Mouse (Mus musculus): Measurements from ENCODE around the gene Gpx6.

The Gpx6 gene

GRCm38 (mm10) chr13:21311926-21312325, at the start of gene Gpx6:
TSS of gene Gpx6 (plus strand) at chr13:21312125.
- no peak for DNase-seq (ENCODE audit: low read depth, low spot score)

GRCm38 (mm10) chr13:21262787-21263461, 49.0 kb upstream of the Gpx6 start:
- DNase-seq (ENCODE audit: low read depth, low spot score), result no peak

- no peak for DNase-seq (ENCODE audit: low read depth, low spot score)
Observed at GRCm38 (mm10) chr13:21263910-21264309, 48.0 kb upstream of the Gpx6 start.

GRCm38 (mm10) chr13:21264366-21264765, 47.6 kb upstream of the Gpx6 start:
- DNase-seq (ENCODE audit: low read depth, low spot score), result no peak

- DNase-seq (ENCODE audit: low read depth, low spot score), result no peak
Observed at GRCm38 (mm10) chr13:21265736-21266135, 46.2 kb upstream of the Gpx6 start.

- no peak for DNase-seq (ENCODE audit: low read depth, low spot score)
Observed at GRCm38 (mm10) chr13:21267541-21267940, 44.4 kb upstream of the Gpx6 start.

GRCm38 (mm10) chr13:21268262-21268661, 43.7 kb upstream of the Gpx6 start:
- DNase-seq (ENCODE audit: low read depth, low spot score), result no peak

- no peak for DNase-seq (ENCODE audit: low read depth, low spot score)
Observed at GRCm38 (mm10) chr13:21275021-21275814, 36.7 kb upstream of the Gpx6 start.

- DNase-seq (ENCODE audit: low read depth, low spot score), result peak; percentile 30
Observed at GRCm38 (mm10) chr13:21275815-21276550, 35.9 kb upstream of the Gpx6 start.

GRCm38 (mm10) chr13:21276551-21276950, 35.4 kb upstream of the Gpx6 start:
- no peak for DNase-seq (ENCODE audit: low read depth, low spot score)

- DNase-seq (ENCODE audit: low read depth, low spot score), result no peak
Observed at GRCm38 (mm10) chr13:21279076-21279475, 32.8 kb upstream of the Gpx6 start.

- DNase-seq (ENCODE audit: low read depth, low spot score), result peak; percentile 72
Observed at GRCm38 (mm10) chr13:21279559-21279958, 32.4 kb upstream of the Gpx6 start.

GRCm38 (mm10) chr13:21292631-21293030, 19.3 kb upstream of the Gpx6 start, which contains the start of gene Gpx5:
TSS of gene Gpx5 (minus strand) at chr13:21292731.
- no peak for DNase-seq (ENCODE audit: low read depth, low spot score)

GRCm38 (mm10) chr13:21298557-21298956, 13.4 kb upstream of the Gpx6 start:
- no peak for DNase-seq (ENCODE audit: low read depth, low spot score)

GRCm38 (mm10) chr13:21304483-21305066, 7.3 kb upstream of the Gpx6 start:
- no peak for DNase-seq (ENCODE audit: low read depth, low spot score)

GRCm38 (mm10) chr13:21309788-21310187, 2.1 kb upstream of the Gpx6 start:
- DNase-seq (ENCODE audit: low read depth, low spot score), result no peak

- DNase-seq (ENCODE audit: low read depth, low spot score), result no peak
Observed at GRCm38 (mm10) chr13:21312854-21313253, 929 bp downstream of the Gpx6 start.

GRCm38 (mm10) chr13:21313903-21314302, 2.0 kb downstream of the Gpx6 start:
- no peak for DNase-seq (ENCODE audit: low read depth, low spot score)

- no peak for DNase-seq (ENCODE audit: low read depth, low spot score)
Observed at GRCm38 (mm10) chr13:21320262-21320661, 8.3 kb downstream of the Gpx6 start.

- no peak for DNase-seq (ENCODE audit: low read depth, low spot score)
Observed at GRCm38 (mm10) chr13:21321890-21322494, 10.1 kb downstream of the Gpx6 start.

Data from skeletal muscle tissue, adult 2 months (tissue).